Mouse (Mus musculus) embryonic fibroblast, embryonic 13.5 days (primary cell): ENCODE data around the gene Neu2.

Experiments used
- CTCF ChIP-seq: IDR thresholded peaks from 2 replicates; pipeline ENCODE4 v1.5.1; 2011; ENCODE audit warnings: mild to moderate bottlenecking, control low read depth, low read length, moderate library complexity, borderline replicate concordance; ENCODE audit not compliant: insufficient read depth
- POLR2A ChIP-seq: IDR thresholded peaks from 2 replicates; pipeline ENCODE4 v1.6.1; 2011; ENCODE audit warnings: low read depth, mild to moderate bottlenecking, control low read depth, low read length, moderate library complexity

DNA sequence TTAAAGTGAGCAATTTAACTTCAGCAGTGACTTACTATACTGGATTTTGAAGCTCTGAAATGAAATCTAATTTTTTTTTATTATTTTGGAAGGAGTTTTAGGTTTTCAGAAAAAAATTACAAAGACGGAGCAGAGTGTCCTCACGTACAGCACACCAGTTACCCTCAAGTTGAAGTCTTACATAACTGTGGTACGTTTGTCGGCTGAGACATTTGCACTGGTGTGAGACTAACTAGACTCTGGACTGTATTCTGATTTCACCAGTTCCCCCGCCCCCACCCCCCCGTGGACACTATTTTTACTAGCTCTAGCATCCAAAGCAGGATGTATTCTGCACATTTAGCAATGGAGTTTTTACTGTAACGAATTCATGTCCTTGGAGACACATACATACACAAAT lies 90.8 kb downstream of the Neu2 start:
- TF ChIP-seq CTCF (no peak), POLR2A (no peak)
